Mouse (Mus musculus) kidney, postnatal 25 days (tissue): ENCODE data around the gene Gmds.

ENCODE experiments used
- DNase-seq, 2 experiments: peaks; one replicate each; pipeline ENCODE4 v3.0.0; 2021; ENCODE audit warnings: mixed read lengths in 2 of 2

The Gmds gene

GRCm38 (mm10) chr13:32020455-32021249 lies 317.9 kb downstream of the Gmds start:
- no peak for DNase-seq

GRCm38 (mm10) chr13:32019256-32019620 lies 319.3 kb downstream of the Gmds start:
- DNase-seq, result no peak

DNA sequence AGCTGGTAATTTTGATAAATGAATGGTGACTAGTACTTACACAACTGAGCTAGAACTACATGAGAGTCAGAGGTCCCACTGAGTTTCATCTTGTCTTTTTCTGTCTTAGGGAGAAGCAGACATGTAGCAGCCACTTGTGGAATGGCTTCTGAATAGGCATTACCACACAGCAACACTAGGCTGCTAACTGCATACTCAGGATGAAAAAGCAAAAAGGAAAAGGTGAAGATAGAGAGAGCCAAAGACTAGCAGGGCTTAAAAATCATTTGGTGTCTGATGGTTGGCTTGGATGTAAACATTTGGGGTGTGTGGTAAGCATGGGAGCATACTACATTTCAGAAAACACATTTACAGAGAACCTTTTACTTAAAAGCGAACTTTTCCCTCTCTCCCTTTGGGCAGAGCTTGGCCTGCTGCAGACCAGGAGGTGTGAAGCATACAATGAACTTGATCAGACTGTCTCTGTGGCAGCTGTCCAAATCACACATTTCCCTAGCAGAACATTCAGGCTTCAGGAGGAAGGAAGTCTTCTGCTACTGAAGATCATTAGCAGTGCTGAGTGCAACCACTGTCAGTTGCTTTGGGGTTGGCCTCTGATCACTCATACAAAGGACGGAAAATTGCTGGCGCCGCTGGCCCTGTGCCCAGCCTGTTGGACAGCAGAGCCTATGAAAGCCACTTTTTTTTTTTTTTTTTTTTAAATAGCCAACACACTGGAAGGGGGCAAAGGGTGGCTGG lies 319.9 kb downstream of the Gmds start:
- DNase-seq, result peak; percentile 93 to 95

DNA sequence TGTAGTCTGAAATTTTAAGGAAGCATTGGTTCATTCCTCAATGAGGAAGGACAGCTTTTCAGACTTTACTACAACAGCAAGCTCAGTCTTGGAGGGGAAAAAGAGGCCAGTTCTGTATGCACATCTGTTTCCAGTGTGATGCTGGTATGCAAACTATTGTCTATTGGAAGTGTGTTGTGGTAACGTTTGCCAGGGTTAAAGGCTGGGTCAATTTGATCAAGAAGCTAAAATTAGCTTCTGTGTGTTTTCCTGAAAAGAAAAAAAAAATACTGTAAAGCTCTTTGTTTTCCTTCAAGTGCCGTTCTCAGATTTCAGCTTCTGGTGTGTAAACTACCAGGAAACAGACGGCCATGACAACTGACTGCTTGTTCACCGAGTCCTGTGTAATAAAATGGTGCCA lies 329.7 kb downstream of the Gmds start:
- no peak for DNase-seq

- no peak for DNase-seq
These were observed 330.4 kb downstream of the Gmds start for GRCm38 (mm10) chr13:32008116-32008641.

DNA sequence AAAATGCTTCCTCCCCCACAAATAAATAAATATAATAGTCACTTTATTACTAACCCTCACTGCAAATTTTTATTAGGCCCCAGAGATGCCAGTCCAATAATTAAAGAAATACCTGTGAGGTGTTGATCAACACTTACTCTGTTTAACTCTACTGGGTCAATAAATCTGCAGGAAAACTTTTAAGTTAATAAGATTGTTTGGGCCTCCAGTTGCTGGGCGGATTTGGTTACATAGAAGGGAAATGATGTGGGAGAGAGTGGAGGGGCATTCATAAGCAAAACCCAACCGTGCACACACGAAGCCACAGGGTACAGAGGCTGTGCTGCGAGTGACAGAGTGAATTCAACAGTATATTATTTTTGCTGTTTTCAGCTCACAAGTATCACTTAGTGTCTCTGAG lies 345.1 kb downstream of the Gmds start:
- DNase-seq, result no peak

DNA sequence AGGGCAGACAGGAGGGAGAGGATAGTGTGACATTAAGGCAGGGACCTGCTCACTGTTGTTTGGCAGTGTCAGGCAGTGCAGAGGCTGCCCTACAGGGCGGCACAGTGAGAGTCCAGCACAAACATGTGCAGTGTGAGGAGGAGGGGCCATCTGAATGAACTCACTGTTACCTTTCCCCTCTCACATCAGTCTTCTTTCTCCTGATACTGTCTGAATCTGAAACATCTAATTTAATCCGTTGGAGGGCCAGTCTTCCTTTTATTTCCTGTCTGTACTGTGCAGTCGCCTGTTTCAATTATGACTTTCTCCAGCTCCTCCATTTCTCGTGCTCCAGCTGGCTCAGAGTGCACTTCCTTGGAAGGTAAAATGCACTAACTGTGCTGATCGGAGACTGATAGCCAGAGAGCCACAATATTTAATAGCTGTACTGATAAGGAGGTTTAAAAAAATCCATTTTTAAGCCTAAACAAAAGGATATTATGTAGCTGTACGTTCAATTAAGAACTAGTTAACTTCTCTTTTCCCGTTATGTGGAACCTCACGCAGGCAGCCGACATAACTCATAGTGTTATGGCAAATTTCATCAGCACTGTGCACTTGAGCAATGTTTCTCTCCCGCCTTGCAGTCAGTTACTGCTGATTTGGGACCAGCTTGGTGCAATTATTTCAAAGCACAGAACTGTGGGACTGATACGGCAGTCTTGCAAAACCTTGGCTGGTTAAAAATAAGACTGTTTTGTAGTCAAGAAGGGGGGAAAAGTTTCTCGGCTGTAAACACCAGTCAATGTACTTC lies 345.9 kb downstream of the Gmds start:
- no peak for DNase-seq

GRCm38 (mm10) chr13:31981198-31981597 lies 357.3 kb downstream of the Gmds start:
- DNase-seq, result no peak

GRCm38 (mm10) chr13:31978126-31978525 lies 360.4 kb downstream of the Gmds start:
- no peak for DNase-seq

DNA sequence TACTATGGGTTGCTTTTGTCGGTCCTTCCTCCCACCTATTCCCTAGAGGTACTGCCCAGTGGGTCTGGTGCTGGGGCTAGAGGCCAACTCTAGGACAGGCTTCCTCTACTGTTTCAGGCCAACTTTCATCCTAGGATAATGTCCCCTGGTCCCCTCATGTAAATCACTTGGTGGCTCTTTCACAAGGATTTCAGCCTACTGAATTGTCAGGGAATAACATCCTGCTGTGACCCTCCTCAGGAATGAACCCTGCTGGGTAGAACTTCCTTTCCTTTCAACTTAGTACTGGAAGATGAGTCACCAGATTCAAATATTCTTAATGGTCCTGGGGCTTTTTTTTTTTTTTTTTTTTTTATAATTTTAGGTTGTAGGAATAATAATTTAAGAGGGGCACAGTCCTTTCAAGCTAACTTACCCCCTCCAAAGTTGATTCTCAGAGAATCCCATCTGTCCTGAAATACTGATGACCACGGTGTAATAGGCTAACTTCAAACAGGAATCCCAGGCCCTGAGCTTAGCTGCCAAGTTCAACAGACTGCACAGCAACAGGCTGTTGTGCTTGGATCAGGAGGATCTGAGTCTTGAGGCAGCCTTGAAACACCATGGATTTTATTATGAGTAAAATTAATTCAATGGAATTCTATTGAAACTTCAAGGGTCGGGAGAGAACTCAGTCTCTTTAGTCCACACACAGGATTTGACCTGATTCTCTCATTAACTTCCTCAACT lies 363.6 kb downstream of the Gmds start:
- no peak for DNase-seq

- DNase-seq, result no peak
These were observed 367.5 kb downstream of the Gmds start for GRCm38 (mm10) chr13:31971040-31971501.

DNA sequence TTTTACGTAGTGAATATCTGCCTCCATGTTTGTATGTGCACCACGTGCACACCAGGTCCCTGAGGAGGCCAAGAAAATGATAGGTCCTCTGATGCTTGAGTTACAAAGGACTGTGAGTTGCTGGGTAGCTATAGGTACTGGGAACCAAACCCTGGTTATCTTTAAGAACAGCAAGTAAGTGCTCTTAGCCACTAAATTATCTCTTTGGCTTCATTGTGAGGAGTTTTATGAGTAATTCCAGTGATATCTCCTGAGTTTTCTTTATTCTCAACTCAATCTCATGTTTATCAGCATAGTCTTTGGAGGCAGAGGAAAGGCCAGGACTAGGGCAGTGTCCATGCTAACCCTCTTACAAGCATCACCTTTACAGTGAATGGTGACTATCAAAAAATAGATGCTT lies 370.3 kb downstream of the Gmds start:
- DNase-seq, result no peak

GRCm38 (mm10) chr13:31966931-31967532 lies 371.5 kb downstream of the Gmds start:
- no peak for DNase-seq

DNA sequence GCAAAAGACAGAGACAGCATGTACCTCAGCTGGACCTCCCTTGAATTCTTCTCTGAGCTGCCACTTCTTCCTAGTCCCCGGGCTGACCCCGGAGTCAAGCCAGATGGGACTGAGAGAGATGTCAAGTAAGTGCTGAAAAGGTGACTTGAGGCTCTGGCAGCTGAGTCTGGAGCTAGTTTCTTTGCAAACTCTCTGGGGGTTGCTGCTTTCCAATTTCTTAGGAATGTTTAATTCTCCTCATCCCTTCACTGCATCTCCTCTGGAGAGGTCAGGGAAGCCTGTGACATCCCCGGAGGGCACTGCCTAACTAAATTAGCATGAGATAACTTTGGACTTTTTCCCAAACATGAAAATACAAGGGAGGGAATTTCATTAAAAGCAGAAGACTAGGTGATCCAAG lies 378.0 kb downstream of the Gmds start:
- DNase-seq, result no peak

- DNase-seq, result no peak
These were observed 379.9 kb downstream of the Gmds start for GRCm38 (mm10) chr13:31958346-31959335.

- DNase-seq, result peak; percentile 71 to 77
These were observed 382.0 kb downstream of the Gmds start for GRCm38 (mm10) chr13:31956584-31956983.

DNA sequence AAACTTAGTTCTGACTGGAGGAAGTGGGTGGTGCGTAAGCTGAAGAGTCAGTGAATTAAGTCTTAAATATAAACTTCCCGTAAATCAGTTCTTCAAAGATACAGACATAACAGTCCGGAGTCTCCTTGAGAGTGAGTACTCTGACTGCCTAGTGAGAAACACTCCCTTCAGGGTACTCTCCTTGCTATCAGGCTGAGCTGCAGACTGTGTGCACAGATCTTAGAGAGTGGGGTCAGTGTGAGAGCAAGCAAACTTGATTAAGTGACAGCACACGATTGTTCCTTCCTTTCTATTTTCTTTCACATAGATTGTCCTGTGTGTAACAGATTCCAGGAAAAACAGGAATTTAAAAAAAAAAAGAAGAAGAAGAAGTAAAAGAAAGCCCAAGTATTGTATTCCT lies 382.4 kb downstream of the Gmds start:
- DNase-seq, result no peak

- no peak for DNase-seq
These were observed 383.4 kb downstream of the Gmds start for GRCm38 (mm10) chr13:31955171-31955570.

DNA sequence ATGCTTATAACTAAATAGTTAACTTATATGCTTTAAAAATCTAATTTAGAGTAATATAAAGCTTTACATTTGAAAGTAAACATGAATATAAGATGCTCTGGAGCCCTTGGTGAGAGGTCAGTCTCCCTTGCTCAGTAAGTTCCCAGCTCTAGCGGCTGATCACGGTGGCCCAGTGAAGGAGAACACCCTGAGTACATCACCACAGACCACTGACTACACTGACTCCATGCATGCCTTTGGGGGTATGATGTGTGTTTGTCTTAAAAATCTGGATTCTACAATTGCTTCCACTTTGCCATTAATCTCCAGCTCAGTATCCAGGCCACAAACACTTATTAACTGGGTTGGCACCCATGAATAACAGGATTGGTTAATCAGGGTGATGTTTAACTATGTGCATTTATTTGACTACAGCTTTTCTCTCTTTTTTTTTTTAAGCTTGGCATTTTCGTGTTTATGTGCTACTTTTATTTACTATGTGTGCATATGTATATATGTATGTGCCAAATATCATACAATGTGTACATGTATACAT lies 393.8 kb downstream of the Gmds start:
- no peak for DNase-seq

DNA sequence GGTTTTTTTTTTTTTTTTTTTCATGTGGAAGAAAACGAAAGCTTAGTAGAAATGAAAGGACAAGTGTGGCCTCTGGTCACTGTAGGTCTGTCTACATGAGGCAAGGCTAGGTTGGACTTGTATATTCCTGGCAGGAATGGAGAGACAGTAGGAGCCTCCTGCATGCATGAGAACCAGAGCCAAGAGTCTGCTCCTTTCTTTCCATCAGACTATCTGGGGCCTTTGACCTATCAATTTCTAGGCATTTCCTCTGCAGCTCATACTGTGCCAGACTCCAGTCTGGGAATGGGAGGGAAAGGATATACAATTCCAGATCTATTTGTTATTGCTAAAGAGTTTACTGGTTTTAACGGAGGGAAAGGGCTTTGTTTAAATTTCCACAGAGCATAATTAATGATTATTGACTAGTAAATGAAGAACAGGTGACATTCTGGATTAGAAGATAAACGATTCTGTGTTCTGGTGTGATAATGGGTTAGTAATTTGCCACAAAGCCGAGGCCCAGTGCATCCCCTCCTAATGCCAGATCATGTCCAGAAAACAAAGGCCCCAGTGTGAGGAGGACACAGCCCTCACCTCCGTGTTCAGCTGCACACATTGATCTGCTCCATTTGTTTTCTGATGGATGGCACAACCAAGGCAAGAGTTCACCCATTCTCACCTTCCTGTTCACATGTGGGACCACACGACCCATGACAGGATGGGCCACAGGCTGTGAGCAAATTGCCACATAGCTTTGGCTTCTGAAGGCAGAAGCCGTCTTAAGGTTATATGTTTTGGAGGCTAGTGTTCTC lies 394.9 kb downstream of the Gmds start:
- no peak for DNase-seq
